Mouse (Mus musculus) kidney, embryonic 15.5 days (tissue): ENCODE measurements around the gene Med13. TPM values are rescaled to one million over a fixed set of nuclear protein-coding genes. Genes with fewer than 3 reads are reported as not detected.

Experiments used
- ATAC-seq: fragments of 200-750 bp; cut with Nextera tagmentation; replicated peaks from 2 replicates; pipeline ENCODE4 v1.8.0; 2017; ENCODE audit warnings: moderate TSS enrichment; ENCODE audit not compliant: low FRiP score
- H3K27ac ChIP-seq: fragments of 300-500 bp; sonication (generic); 2 replicates; pipeline ENCODE4 v1.5.1; 2015; ENCODE audit warnings: mild to moderate bottlenecking, inconsistent platforms
- H3K27me3 ChIP-seq: fragments of 300-500 bp; sonication (generic); 2 replicates; pipeline ENCODE4 v1.6.1; 2015; ENCODE audit warnings: inconsistent platforms
- H3K36me3 ChIP-seq: fragments of 300-500 bp; sonication (generic); 2 replicates; pipeline ENCODE4 v1.6.1; 2015; ENCODE audit warnings: inconsistent platforms
- H3K4me1 ChIP-seq: fragments of 300-500 bp; sonication (generic); 2 replicates; pipeline ENCODE4 v1.6.1; 2015; ENCODE audit warnings: inconsistent platforms
- H3K4me2 ChIP-seq: fragments of 300-500 bp; sonication (generic); 2 replicates; pipeline ENCODE4 v1.6.1; 2015; ENCODE audit warnings: moderate library complexity, mild to moderate bottlenecking, inconsistent platforms
- H3K4me3 ChIP-seq: fragments of 300-500 bp; sonication (generic); replicated peaks from 2 replicates; pipeline ENCODE4 v1.5.1; 2015; ENCODE audit warnings: mild to moderate bottlenecking, inconsistent platforms
- H3K9ac ChIP-seq: fragments of 300-500 bp; sonication (generic); 2 replicates; pipeline ENCODE4 v1.6.1; 2015; ENCODE audit warnings: mild to moderate bottlenecking, inconsistent platforms
- H3K9me3 ChIP-seq: fragments of 300-500 bp; sonication (generic); replicated peaks from 2 replicates; pipeline ENCODE4 v1.6.1; 2016; ENCODE audit warnings: inconsistent platforms
- WGBS: fragments of 180-500 bp; shearing (Covaris S2); methylation state at CpG from one replicate; pipeline ENCODE4 v1.1.7; 2015; ENCODE audit warnings: mixed read lengths; 5-methylcytosine and 5-hydroxymethylcytosine counted together
- polyA plus RNA-seq: library from polyadenylated mRNA; unstranded; fragments of >200 nt; fragmentation: Nextera tagmentation; extraction: Ambion mirVana; gene quantifications from 2 replicates; pipeline ENCODE4 v1.2.1, GENCODE M21; 2015

The Med13 gene
- polyA plus RNA-seq, 1 experiment from 2014 or later, result 8.5 TPM

GRCm38 (mm10) chr11:86388821-86389480 lies 31.5 kb upstream of the Med13 start:
- H3K9me3 ChIP-seq, result no peaks in the 10 kb centered on the region
- WGBS, result 78% methylated on average over 13 of the region's 13 CpGs
- H3K4me2 ChIP-seq, result no peak overlapping the region
- peaks cover 22% of the 10 kb centered on the region; the same call in 1 of the 2 replicates for H3K4me1 ChIP-seq
- H3K9ac ChIP-seq, result no peak overlapping the region
- H3K27me3 ChIP-seq, result no peaks in the 10 kb centered on the region
- no peak overlapping the region for H3K27ac ChIP-seq
- ATAC-seq, result no peak
- no peaks in the 10 kb centered on the region for H3K36me3 ChIP-seq
- no peak overlapping the region for H3K4me3 ChIP-seq

- no peak overlapping the region for H3K4me2 ChIP-seq
- no peaks in the 10 kb centered on the region for H3K36me3 ChIP-seq
- no peak overlapping the region for H3K9ac ChIP-seq
- H3K9me3 ChIP-seq, result no peaks in the 10 kb centered on the region
- 0 out of 2 replicates have a peak overlapping the region, but pooled peaks have one; percentile 14 for H3K27ac ChIP-seq
- no peak overlapping the region for H3K4me3 ChIP-seq
- no peak for ATAC-seq
- peaks cover 22% of the 10 kb centered on the region; the same call in 1 of the 2 replicates for H3K4me1 ChIP-seq
- WGBS, result 37% methylated on average over 9 of the region's 9 CpGs
- no peaks in the 10 kb centered on the region for H3K27me3 ChIP-seq
These were observed 29.9 kb upstream of the Med13 start for GRCm38 (mm10) chr11:86387121-86387893.

- Histone ChIP-seq H3K9me3 (no peaks in the 10 kb centered on the region), H3K27me3 (no peaks in the 10 kb centered on the region), H3K36me3 (no peaks in the 10 kb centered on the region), H3K4me2 (no peak overlapping the region), H3K27ac (no peak overlapping the region), H3K4me3 (no peak overlapping the region), H3K4me1 (peaks cover 22% of the 10 kb centered on the region; the same call in 1 of the 2 replicates), H3K9ac (no peak overlapping the region)
- ATAC-seq, result no peak
- 67% methylated on average over 10 of the region's 10 CpGs for whole genome bisulfite sequencing
These were observed 29.2 kb upstream of the Med13 start for GRCm38 (mm10) chr11:86386576-86386975.

GRCm38 (mm10) chr11:86385710-86386282 lies 28.4 kb upstream of the Med13 start:
- Histone ChIP-seq H3K9me3 (no peaks in the 10 kb centered on the region), H3K27me3 (no peaks in the 10 kb centered on the region), H3K9ac (no peak overlapping the region), H3K27ac (no peak overlapping the region), H3K4me3 (no peak overlapping the region), H3K4me1 (peaks cover 22% of the 10 kb centered on the region; the same call in 1 of the 2 replicates), H3K36me3 (no peaks in the 10 kb centered on the region), H3K4me2 (no peak overlapping the region)
- WGBS, result 85% methylated on average over 11 of the region's 11 CpGs
- ATAC-seq, result no peak

GRCm38 (mm10) chr11:86384141-86384540 lies 26.7 kb upstream of the Med13 start:
- Histone ChIP-seq H3K9me3 (no peaks in the 10 kb centered on the region), H3K9ac (no peak overlapping the region), H3K27me3 (no peaks in the 10 kb centered on the region), H3K36me3 (no peaks in the 10 kb centered on the region), H3K4me1 (peaks cover 14% of the 10 kb centered on the region; the same call in 1 of the 2 replicates), H3K4me2 (no peak overlapping the region), H3K27ac (no peak overlapping the region), H3K4me3 (no peak overlapping the region)
- 86% methylated on average over 3 of the region's 3 CpGs for WGBS
- no peak for ATAC-seq

- ATAC-seq, result no peak
- WGBS, result 90% methylated on average over 10 of the region's 10 CpGs
- Histone ChIP-seq H3K4me3 (no peak overlapping the region), H3K9me3 (no peaks in the 10 kb centered on the region), H3K4me1 (peaks cover 11% of the 10 kb centered on the region; the same call in 1 of the 2 replicates), H3K36me3 (no peaks in the 10 kb centered on the region), H3K4me2 (no peak overlapping the region), H3K27me3 (no peaks in the 10 kb centered on the region), H3K9ac (no peak overlapping the region), H3K27ac (no peak overlapping the region)
These were observed 25.2 kb upstream of the Med13 start for GRCm38 (mm10) chr11:86382520-86383157.

- no peaks in the 10 kb centered on the region for H3K9me3 ChIP-seq
- WGBS, result 55% methylated on average over 5 of the region's 5 CpGs
- H3K4me3 ChIP-seq, result no peak overlapping the region
- no peak overlapping the region for H3K4me2 ChIP-seq
- peaks cover under 1% of the 10 kb centered on the region; the same call in 1 of the 2 replicates for H3K4me1 ChIP-seq
- no peak for ATAC-seq
- no peaks in the 10 kb centered on the region for H3K27me3 ChIP-seq
- no peaks in the 10 kb centered on the region for H3K36me3 ChIP-seq
- H3K27ac ChIP-seq, result no peak overlapping the region
- H3K9ac ChIP-seq, result no peak overlapping the region
These were observed 24.2 kb upstream of the Med13 start for GRCm38 (mm10) chr11:86381478-86382091.

GRCm38 (mm10) chr11:86380521-86381238 lies 23.3 kb upstream of the Med13 start:
- 83% methylated on average over 12 of the region's 12 CpGs for WGBS
- ATAC-seq, result no peak

GRCm38 (mm10) chr11:86378981-86379380 lies 21.6 kb upstream of the Med13 start:
- Histone ChIP-seq H3K36me3 (no peaks in the 10 kb centered on the region), H3K27ac (no peak overlapping the region), H3K9ac (no peak overlapping the region), H3K4me3 (no peak overlapping the region), H3K9me3 (no peaks in the 10 kb centered on the region), H3K27me3 (no peaks in the 10 kb centered on the region), H3K4me2 (no peak overlapping the region), H3K4me1 (0 out of 2 replicates have a peak, but pooled peaks cover 3% of the 10 kb centered on the region)
- WGBS, result 67% methylated on average over 4 of the region's 4 CpGs
- ATAC-seq, result no peak

More at GRCm38 (mm10) chr11:86380521-86381238, 23.3 kb upstream of the Med13 start:
- H3K27ac ChIP-seq, result no peak overlapping the region
- no peaks in the 10 kb centered on the region for H3K9me3 ChIP-seq
- H3K4me2 ChIP-seq, result no peak overlapping the region
- H3K36me3 ChIP-seq, result no peaks in the 10 kb centered on the region
- 0 out of 2 replicates have a peak, but pooled peaks cover 2% of the 10 kb centered on the region for H3K4me1 ChIP-seq
- no peak overlapping the region for H3K9ac ChIP-seq
- H3K27me3 ChIP-seq, result no peaks in the 10 kb centered on the region
- H3K4me3 ChIP-seq, result no peak overlapping the region

- Histone ChIP-seq H3K27me3 (no peaks in the 10 kb centered on the region), H3K27ac (no peak overlapping the region), H3K4me1 (0 out of 2 replicates have a peak, but pooled peaks cover 3% of the 10 kb centered on the region), H3K9ac (no peak overlapping the region), H3K9me3 (no peaks in the 10 kb centered on the region), H3K36me3 (no peaks in the 10 kb centered on the region), H3K4me2 (no peak overlapping the region), H3K4me3 (no peak overlapping the region)
- 90% methylated on average over 5 of the region's 5 CpGs for WGBS
- ATAC-seq, result no peak
These were observed 20.4 kb upstream of the Med13 start for GRCm38 (mm10) chr11:86377841-86378240.

GRCm38 (mm10) chr11:86376707-86377106 lies 19.3 kb upstream of the Med13 start:
- Histone ChIP-seq H3K4me3 (no peak overlapping the region), H3K4me1 (0 out of 2 replicates have a peak, but pooled peaks cover 3% of the 10 kb centered on the region), H3K36me3 (no peaks in the 10 kb centered on the region), H3K9me3 (no peaks in the 10 kb centered on the region), H3K9ac (no peak overlapping the region), H3K4me2 (no peak overlapping the region), H3K27me3 (no peaks in the 10 kb centered on the region), H3K27ac (no peak overlapping the region)
- 61% methylated on average over 4 of the region's 4 CpGs for WGBS
- no peak for ATAC-seq
